ENCODE assay signal across 8 mouse cellular contexts in genomic region chr4:119539836-119540532, GRCm38 (mm10). TPM values are rescaled to one million over a fixed set of nuclear protein-coding genes. Genes with fewer than 3 reads are reported as not detected.
A peak's percentile ranks its signal among the peaks of the same experiment; 100 is the strongest.
DNase-seq lines count a peak whose midpoint lies in the region; ATAC-seq and TF ChIP-seq lines count a peak whose summit lies in the region.

No protein-coding gene starts in this region.

- TF ChIP-seq POLR2A in cerebellum, adult 2 months (IDR thresholded peaks at IDR 0.05; ENCODE audit: borderline replicate concordance, insufficient read depth, low read length), result no peak
- 0 out of 2 replicates have a peak, but pooled peaks have one; percentile 25 for TF ChIP-seq POLR2A in limb, embryonic 14.5 days (IDR thresholded peaks at IDR 0.05; ENCODE audit: borderline replicate concordance, extremely low read depth, insufficient read depth, insufficient read length)

- no peaks in the 10 kb centered on the region for H3K27me3 ChIP-seq in cerebellum, adult 2 months (ENCODE audit: control insufficient read depth, insufficient read depth, low read length)
- no peaks in the 10 kb centered on the region for H3K27me3 ChIP-seq in hindbrain, embryonic 15.5 days
- no peaks in the 10 kb centered on the region for H3K27me3 ChIP-seq in limb, embryonic 14.5 days (ENCODE audit: control insufficient read depth, insufficient read depth, low read length)
- H3K27me3 ChIP-seq in midbrain, embryonic 13.5 days, result no peaks in the 10 kb centered on the region

- peak overlapping the region; percentile 99 for H3K27ac ChIP-seq in left cerebral cortex, adult 2 months
- peak overlapping the region; percentile 75 for H3K27ac ChIP-seq in cerebellum, adult 2 months (ENCODE audit: insufficient read depth, low read length)
- peak overlapping the region; percentile 98 for H3K27ac ChIP-seq in hindbrain, embryonic 15.5 days (replicated peaks)
- peak overlapping the region; percentile 98 for H3K27ac ChIP-seq in limb, embryonic 14.5 days (replicated peaks; ENCODE audit: low read depth, low read length)
- peak overlapping the region; percentile 98 for H3K27ac ChIP-seq in midbrain, embryonic 13.5 days

- peak overlapping the region; percentile 93 for H3K4me3 ChIP-seq in left cerebral cortex, adult 2 months
- peak overlapping the region; percentile 94 for H3K4me3 ChIP-seq in cerebellum, adult 2 months (replicated peaks; ENCODE audit: insufficient read depth, low read depth, low read length)
- H3K4me3 ChIP-seq in hindbrain, embryonic 15.5 days, result peak overlapping the region; percentile 98
- peak overlapping the region; percentile 94 for H3K4me3 ChIP-seq in limb, embryonic 14.5 days (replicated peaks; ENCODE audit: low read length)
- peak overlapping the region; percentile 96 for H3K4me3 ChIP-seq in midbrain, embryonic 13.5 days (replicated peaks)

- peak; percentile 84 for ATAC-seq in hindbrain, embryonic 15.5 days (ENCODE audit: low FRiP score, low read depth)
- ATAC-seq in limb, embryonic 14.5 days (ENCODE audit: low FRiP score, low read depth), result peak; percentile 85
- peak; percentile 55 for ATAC-seq in midbrain, embryonic 13.5 days

- H3K4me1 ChIP-seq in cerebellum, adult 2 months (ENCODE audit: control insufficient read depth, insufficient read depth, low read length), result peaks cover 2% of the 10 kb centered on the region; the same call in 1 of the 2 replicates
- H3K4me1 ChIP-seq in hindbrain, embryonic 15.5 days (replicated peaks), result peaks cover 28% of the 10 kb centered on the region
- peaks cover 13% of the 10 kb centered on the region for H3K4me1 ChIP-seq in limb, embryonic 14.5 days (ENCODE audit: control insufficient read depth, insufficient read depth, low read length)
- H3K4me1 ChIP-seq in midbrain, embryonic 13.5 days (replicated peaks), result peaks cover 27% of the 10 kb centered on the region

- H3K9me3 ChIP-seq in hindbrain, embryonic 15.5 days, result no peaks in the 10 kb centered on the region
- H3K9me3 ChIP-seq in limb, embryonic 14.5 days (ENCODE audit: control insufficient read depth, low read length), result no peaks in the 10 kb centered on the region
- H3K9me3 ChIP-seq in midbrain, embryonic 13.5 days, result no peaks in the 10 kb centered on the region

- H3K36me3 ChIP-seq in hindbrain, embryonic 15.5 days, result no peaks in the 10 kb centered on the region
- no peaks in the 10 kb centered on the region for H3K36me3 ChIP-seq in limb, embryonic 14.5 days (ENCODE audit: control insufficient read depth, insufficient read depth, low read length)
- no peaks in the 10 kb centered on the region for H3K36me3 ChIP-seq in midbrain, embryonic 13.5 days

- intact Hi-C loops in left cerebral cortex, adult 2 months (cut with DNase I), result loop anchor here (2.0 to 10.0 kb wide), 5 partner anchors 47 to 298 kb away; partner anchors contain the start of genes Ppcs, Rimkla, Ybx1 and Zmynd12

- WGBS in cerebellum, adult 2 months, result under 1% methylated on average over 42 of the region's 76 CpGs
- 0% methylated on average over 56 of the region's 76 CpGs for WGBS in hindbrain, embryonic 15.5 days
- 5% methylated on average over 29 of the region's 76 CpGs for WGBS in limb, embryonic 14.5 days
- under 1% methylated on average over 38 of the region's 76 CpGs for WGBS in midbrain, embryonic 13.5 days

- H3K4me2 ChIP-seq in hindbrain, embryonic 15.5 days, result peak overlapping the region; percentile 83
- H3K4me2 ChIP-seq in limb, embryonic 14.5 days (replicated peaks; ENCODE audit: low read depth, low read length, severe bottlenecking), result peak overlapping the region; percentile 64
- H3K4me2 ChIP-seq in midbrain, embryonic 13.5 days (replicated peaks), result peak overlapping the region; percentile 81

- DNase-seq in left cerebral cortex, adult 2 months (ENCODE audit: extremely low spot score in 1 of 2, low spot score in 2 of 2), result peak; percentile 31 to 50
- DNase-seq in left cerebral cortex, adult 11 months (ENCODE audit: low spot score), result no peak
- peak; percentile 51 to 66 for DNase-seq in cerebellum, adult 2 months
- peak; percentile 8 to 38 for DNase-seq in frontal cortex, adult 2 months (ENCODE audit: extremely low spot score in 1 of 2, low spot score in 1 of 2)
- DNase-seq in limb, embryonic 14.5 days (ENCODE audit: low spot score), result peak; percentile 40
- DNase-seq in spleen, postnatal 10 days (ENCODE audit: low spot score in 2 of 2), result peak; percentile 53 to 60

- H3K9ac ChIP-seq in hindbrain, embryonic 15.5 days, result peak overlapping the region; percentile 93
- peak overlapping the region; percentile 97 for H3K9ac ChIP-seq in limb, embryonic 14.5 days (ENCODE audit: low read depth, low read length, severe bottlenecking)
- peak overlapping the region; percentile 94 for H3K9ac ChIP-seq in midbrain, embryonic 13.5 days (replicated peaks)

- TF ChIP-seq CTCF in left cerebral cortex, adult 2 months (IDR thresholded peaks at IDR 0.05), result no peak
- TF ChIP-seq CTCF in cerebellum, adult 2 months (IDR thresholded peaks at IDR 0.05; ENCODE audit: borderline replicate concordance, insufficient read depth, low read depth, low read length), result no peak

RNA-seq across cellular contexts. Expression of gene Frg2f1, which starts 0.7 kb away (rescaled TPM):
- total RNA-seq in left cerebral cortex, adult 2 months (2021), result 10 to 100 TPM; 21.4 to 22.5 TPM
- polyA plus RNA-seq in cerebellum, adult 2 months (2012; rRNA removed), result 8.6 and 9.4 TPM in 2 replicates
- 11.0 and 14.2 TPM in 2 replicates for polyA plus RNA-seq in frontal cortex, adult 2 months (2012; rRNA removed)
- 10.2 and 11.1 TPM in 2 replicates for polyA plus RNA-seq in hindbrain, embryonic 15.5 days (2015; fragmentation: Nextera tagmentation; extraction: Ambion mirVana)
- 10.2 and 12.2 TPM in 2 replicates for polyA plus RNA-seq in limb, embryonic 14.5 days (2012; rRNA removed)
- 5.0 and 5.5 TPM in 2 replicates for polyA plus RNA-seq in limb, embryonic 14.5 days (2014; fragmentation: Nextera tagmentation; extraction: Ambion mirVana)
- 5.1 and 7.8 TPM in 2 replicates for polyA plus RNA-seq in midbrain, embryonic 13.5 days (2015; fragmentation: Nextera tagmentation; extraction: Ambion mirVana)

RNA-seq across cellular contexts. Expression of gene Foxj3, which starts 3.2 kb away (rescaled TPM):
- total RNA-seq in left cerebral cortex, adult 2 months (2021), result 10 to 100 TPM; 69.6 to 72.2 TPM
- polyA plus RNA-seq in cerebellum, adult 2 months (2012; rRNA removed), result 32.3 and 34.9 TPM in 2 replicates
- 35.5 and 39.4 TPM in 2 replicates for polyA plus RNA-seq in frontal cortex, adult 2 months (2012; rRNA removed)
- polyA plus RNA-seq in hindbrain, embryonic 15.5 days (2015; fragmentation: Nextera tagmentation; extraction: Ambion mirVana), result 29.3 and 31.8 TPM in 2 replicates
- 31.5 and 34.5 TPM in 2 replicates for polyA plus RNA-seq in limb, embryonic 14.5 days (2012; rRNA removed)
- 23.5 and 25.4 TPM in 2 replicates for polyA plus RNA-seq in limb, embryonic 14.5 days (2014; fragmentation: Nextera tagmentation; extraction: Ambion mirVana)
- polyA plus RNA-seq in midbrain, embryonic 13.5 days (2015; fragmentation: Nextera tagmentation; extraction: Ambion mirVana), result 25.4 and 27.6 TPM in 2 replicates

RNA-seq across cellular contexts. Expression of gene Rimkla, which starts 47.6 kb away (rescaled TPM):
- total RNA-seq in left cerebral cortex, adult 2 months (2021), result 1 to 10 TPM; 6.2 to 9.3 TPM
- 35.4 and 39.2 TPM in 2 replicates for polyA plus RNA-seq in cerebellum, adult 2 months (2012; rRNA removed)
- polyA plus RNA-seq in frontal cortex, adult 2 months (2012; rRNA removed), result 11.6 and 12.0 TPM in 2 replicates
- 25.6 and 28.9 TPM in 2 replicates for polyA plus RNA-seq in hindbrain, embryonic 15.5 days (2015; fragmentation: Nextera tagmentation; extraction: Ambion mirVana)
- polyA plus RNA-seq in limb, embryonic 14.5 days (2012; rRNA removed), result 0.79 and 1.1 TPM in 2 replicates
- polyA plus RNA-seq in limb, embryonic 14.5 days (2014; fragmentation: Nextera tagmentation; extraction: Ambion mirVana), result 0.62 and 0.75 TPM in 2 replicates
- polyA plus RNA-seq in midbrain, embryonic 13.5 days (2015; fragmentation: Nextera tagmentation; extraction: Ambion mirVana), result 15.7 and 16.5 TPM in 2 replicates
